Mouse (Mus musculus) ES-CJ7 (cell line): ENCODE results near the gene Zfp709.
"Not testable (repeated sequence)": the region's sequence is repeated elsewhere in the genome, so short reads cannot be mapped to it uniquely, and the experiment has no call there.

Experiments
- DNase-seq: peaks from one replicate; pipeline ENCODE4 v3.0.0; 2011; ENCODE audit warnings: low read depth, low spot score

Gene Zfp709

DNA sequence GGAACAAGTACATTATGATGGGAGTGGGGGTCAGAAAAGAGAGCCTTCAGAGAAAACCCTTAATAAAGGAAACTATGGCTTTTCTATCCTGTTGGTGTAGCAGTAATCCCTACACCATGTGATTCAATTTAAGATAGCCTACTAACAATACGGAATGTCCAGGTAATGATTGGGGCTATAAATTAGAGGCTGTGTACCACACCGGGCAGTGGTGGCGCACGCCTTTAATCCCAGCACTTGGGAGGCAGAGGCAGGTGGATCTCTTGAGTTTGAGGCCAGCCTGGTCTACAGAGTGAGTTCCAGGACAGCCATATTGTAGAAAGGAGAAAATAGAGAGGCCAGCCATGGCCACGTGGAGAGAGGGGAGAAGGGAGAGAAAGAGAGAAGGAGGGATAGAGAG lies 44.0 kb downstream of the Zfp709 start:
- DNase-seq = no peak

DNA sequence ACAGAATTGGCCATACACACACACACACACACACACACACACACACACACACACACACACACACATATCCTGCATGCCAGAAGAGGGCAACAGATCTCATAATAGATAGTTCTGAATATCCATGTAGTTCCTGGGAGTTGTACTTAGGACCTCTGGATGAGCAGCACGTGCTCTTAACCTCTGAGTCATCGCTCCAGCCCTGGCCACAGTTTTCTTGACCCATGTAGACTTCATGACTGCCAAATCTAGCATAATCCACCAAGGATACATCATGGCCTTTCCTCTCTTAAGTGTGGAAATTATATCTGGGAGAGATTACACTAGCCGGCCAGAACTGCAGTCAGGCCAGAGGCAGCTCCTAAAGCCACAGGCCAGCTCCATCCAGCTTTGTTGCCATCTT lies 44.7 kb downstream of the Zfp709 start:
- no peak for DNase-seq

DNA sequence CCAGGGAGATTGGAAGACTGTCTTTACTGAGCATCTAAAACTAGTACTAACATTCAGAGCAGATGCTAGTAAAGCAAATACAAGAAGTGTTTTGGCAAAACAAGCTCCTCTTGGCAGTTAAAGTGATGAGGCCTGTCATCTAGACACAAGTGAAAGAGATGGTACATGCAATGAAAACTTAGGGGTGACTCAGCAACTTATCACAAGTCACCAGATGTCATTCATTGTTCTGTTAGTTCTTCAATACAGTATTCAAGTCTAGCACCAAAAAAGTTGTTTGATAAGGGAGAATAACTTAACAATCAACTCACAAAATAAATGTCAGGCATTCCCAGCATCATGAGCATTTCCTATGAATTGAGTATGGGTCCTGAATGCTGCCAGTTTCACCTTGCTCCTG lies 46.0 kb downstream of the Zfp709 start:
- no peak for DNase-seq

DNA sequence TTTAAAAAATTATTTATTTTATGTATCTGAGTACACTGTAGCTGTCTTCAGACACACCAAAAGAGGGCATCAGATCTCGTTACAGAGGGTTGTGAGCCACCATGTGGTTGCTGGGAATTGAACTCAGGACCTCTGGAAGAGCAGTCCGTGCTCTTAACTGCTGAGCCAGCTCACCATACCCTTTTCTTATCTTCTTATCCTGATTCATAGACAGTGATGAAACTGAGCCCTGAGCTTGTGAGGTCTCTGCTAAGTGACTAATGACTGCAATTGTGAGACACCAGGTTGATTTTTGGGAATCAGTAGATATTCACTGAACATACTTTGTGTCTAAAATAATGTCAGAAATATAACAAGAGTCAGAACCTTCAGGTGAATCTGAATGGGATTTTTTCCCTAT lies 56.2 kb downstream of the Zfp709 start:
- DNase-seq = not testable (repeated sequence)

DNA sequence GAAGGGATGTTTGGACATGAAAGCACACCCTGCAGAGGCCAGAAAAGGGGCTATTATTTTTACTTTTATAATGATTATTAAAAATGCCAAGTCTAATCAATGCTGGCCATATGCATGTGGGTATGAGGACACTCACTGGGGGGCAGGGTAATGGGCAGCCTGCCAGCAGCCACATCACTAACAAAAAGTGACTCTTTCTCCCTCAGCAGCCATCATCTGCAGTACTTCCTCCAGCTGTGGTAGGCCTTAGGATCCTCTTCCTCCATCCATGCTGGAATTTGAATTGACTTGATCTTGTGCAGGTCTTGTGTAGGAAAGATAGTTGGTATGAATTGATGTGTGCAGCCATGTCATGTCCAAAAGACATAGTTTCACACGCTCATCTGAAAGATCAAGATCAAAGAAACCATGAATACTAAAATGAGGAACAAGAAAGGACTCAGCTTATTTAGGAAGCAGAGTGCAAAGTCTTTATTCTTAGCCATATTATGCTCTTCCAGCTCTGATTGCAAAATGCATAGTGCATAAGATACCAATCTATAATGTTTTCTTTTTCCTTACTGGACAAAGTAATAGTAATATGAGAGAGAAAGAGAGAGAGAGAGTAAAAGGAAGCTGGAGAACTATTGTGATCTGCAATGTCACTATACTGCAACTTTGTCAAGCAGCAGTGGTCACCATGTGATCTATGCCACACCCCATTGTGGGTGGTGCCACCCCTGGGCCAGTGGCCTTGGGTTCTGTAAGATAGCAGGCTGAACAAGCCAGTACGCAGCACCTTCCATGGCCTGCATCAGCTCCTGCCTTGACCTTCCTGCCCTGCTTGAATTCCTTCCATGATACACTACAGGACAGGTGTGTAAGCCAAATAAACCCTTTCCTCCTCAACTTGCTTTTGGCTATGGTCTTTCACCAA lies 58.7 kb downstream of the Zfp709 start:
- DNase-seq = no peak

DNA sequence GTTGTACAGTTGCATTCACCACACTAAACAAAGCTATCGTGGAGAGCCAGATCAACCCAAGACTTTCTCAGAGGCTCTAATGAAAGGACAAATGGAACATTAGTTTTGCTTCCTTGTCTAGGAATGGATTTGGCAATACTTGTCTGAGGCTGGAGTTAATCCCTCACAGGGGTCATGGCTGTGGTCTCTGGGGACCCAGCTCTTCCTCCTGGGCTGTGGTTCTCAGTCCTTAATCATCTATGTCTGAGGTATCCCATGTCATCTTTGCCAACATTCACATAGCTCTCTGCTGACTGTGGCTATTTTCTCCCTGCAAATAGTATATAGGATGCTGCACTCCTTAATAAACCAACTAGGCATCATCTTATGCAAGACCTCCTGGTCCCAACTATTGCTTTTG lies 60.0 kb downstream of the Zfp709 start:
- no peak for DNase-seq
